Mouse (Mus musculus): ENCODE measurements around the gene Gabrb3. TPM values are rescaled to one million over a fixed set of nuclear protein-coding genes. Genes with fewer than 3 reads are reported as not detected.

The Gabrb3 gene
- polyA plus RNA-seq, 1 experiment = not detected

- H3K27me3 ChIP-seq (replicated peaks) = no peaks in the 10 kb centered on the region
- H3K9me3 ChIP-seq = peaks cover 12% of the 10 kb centered on the region; the same call in 1 of the 2 replicates
- H3K4me3 ChIP-seq (replicated peaks) = peak overlapping the region; percentile 31
- H3K36me3 ChIP-seq (replicated peaks; ENCODE audit: low read length) = no peaks in the 10 kb centered on the region
- TF ChIP-seq GATA1 (IDR thresholded peaks at IDR 0.05; ENCODE audit: borderline replicate concordance, low read length) (no peak), FLI1 (IDR thresholded peaks at IDR 0.05; ENCODE audit: low read length) (no peak)
- no peaks in the 10 kb centered on the region for H3K4me1 ChIP-seq
Measured at GRCm38 (mm10) chr7:57677352-57677751, 257.9 kb downstream of the Gabrb3 start.

DNA sequence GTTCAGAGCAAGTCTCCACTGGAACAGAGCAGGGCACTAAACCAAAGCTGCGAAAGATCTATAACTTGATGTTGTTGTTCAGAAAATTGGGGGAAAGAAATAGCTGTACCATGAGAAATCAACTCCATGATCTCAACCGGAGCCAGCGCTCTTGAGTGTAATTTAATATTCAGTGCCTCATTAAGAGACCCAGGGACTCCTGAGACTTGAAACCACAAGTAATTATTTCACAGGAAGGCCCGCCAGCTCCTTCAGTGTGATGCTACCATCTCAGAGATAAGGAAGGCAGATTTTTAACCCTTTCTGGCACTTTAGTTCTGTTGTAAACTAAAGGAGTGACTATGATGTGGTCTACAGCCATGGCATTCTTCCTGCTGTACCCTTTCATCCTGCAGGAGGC, 270.3 kb downstream of the Gabrb3 start:
- TF ChIP-seq GATA1 (IDR thresholded peaks at IDR 0.05; ENCODE audit: borderline replicate concordance, low read length) (no peak), FLI1 (IDR thresholded peaks at IDR 0.05; ENCODE audit: low read length) (no peak)
- Histone ChIP-seq H3K36me3 (replicated peaks; ENCODE audit: low read length) (no peaks in the 10 kb centered on the region), H3K4me1 (no peaks in the 10 kb centered on the region), H3K4me3 (replicated peaks) (no peak overlapping the region), H3K9me3 (peaks cover under 1% of the 10 kb centered on the region; the same call in 1 of the 2 replicates), H3K27me3 (replicated peaks) (no peaks in the 10 kb centered on the region)

- no peaks in the 10 kb centered on the region for H3K36me3 ChIP-seq (replicated peaks; ENCODE audit: low read length)
- no peaks in the 10 kb centered on the region for H3K4me1 ChIP-seq
- peaks cover 8% of the 10 kb centered on the region; the same call in 1 of the 2 replicates for H3K9me3 ChIP-seq
- TF ChIP-seq FLI1 (IDR thresholded peaks at IDR 0.05; ENCODE audit: low read length) = no peak
- no peak for TF ChIP-seq GATA1 (IDR thresholded peaks at IDR 0.05; ENCODE audit: borderline replicate concordance, low read length)
- H3K4me3 ChIP-seq (replicated peaks) = no peak overlapping the region
- H3K27me3 ChIP-seq (replicated peaks) = no peaks in the 10 kb centered on the region
Measured at GRCm38 (mm10) chr7:57700370-57700769, 280.9 kb downstream of the Gabrb3 start.

GRCm38 (mm10) chr7:57701046-57701445, 281.6 kb downstream of the Gabrb3 start:
- Histone ChIP-seq H3K4me1 (no peaks in the 10 kb centered on the region), H3K9me3 (peaks cover 8% of the 10 kb centered on the region; the same call in 1 of the 2 replicates), H3K36me3 (replicated peaks; ENCODE audit: low read length) (no peaks in the 10 kb centered on the region), H3K27me3 (replicated peaks) (no peaks in the 10 kb centered on the region), H3K4me3 (replicated peaks) (no peak overlapping the region)
- TF ChIP-seq FLI1 (IDR thresholded peaks at IDR 0.05; ENCODE audit: low read length) = no peak
- no peak for TF ChIP-seq GATA1 (IDR thresholded peaks at IDR 0.05; ENCODE audit: borderline replicate concordance, low read length)

GRCm38 (mm10) chr7:57703580-57703979, 284.1 kb downstream of the Gabrb3 start:
- H3K27me3 ChIP-seq (replicated peaks) = no peaks in the 10 kb centered on the region
- TF ChIP-seq FLI1 (IDR thresholded peaks at IDR 0.05; ENCODE audit: low read length) (no peak), GATA1 (IDR thresholded peaks at IDR 0.05; ENCODE audit: borderline replicate concordance, low read length) (no peak)
- H3K36me3 ChIP-seq (replicated peaks; ENCODE audit: low read length) = no peaks in the 10 kb centered on the region
- no peak overlapping the region for H3K4me3 ChIP-seq (replicated peaks)
- H3K4me1 ChIP-seq = no peaks in the 10 kb centered on the region
- peaks cover 12% of the 10 kb centered on the region for H3K9me3 ChIP-seq

- Histone ChIP-seq H3K27me3 (replicated peaks) (no peaks in the 10 kb centered on the region), H3K4me1 (no peaks in the 10 kb centered on the region), H3K4me3 (replicated peaks) (no peak overlapping the region), H3K9me3 (peaks cover 8% of the 10 kb centered on the region; the same call in 1 of the 2 replicates), H3K36me3 (replicated peaks; ENCODE audit: low read length) (no peaks in the 10 kb centered on the region)
- no peak for TF ChIP-seq GATA1 (IDR thresholded peaks at IDR 0.05; ENCODE audit: borderline replicate concordance, low read length)
Measured at GRCm38 (mm10) chr7:57706092-57706491, 286.6 kb downstream of the Gabrb3 start.

DNA sequence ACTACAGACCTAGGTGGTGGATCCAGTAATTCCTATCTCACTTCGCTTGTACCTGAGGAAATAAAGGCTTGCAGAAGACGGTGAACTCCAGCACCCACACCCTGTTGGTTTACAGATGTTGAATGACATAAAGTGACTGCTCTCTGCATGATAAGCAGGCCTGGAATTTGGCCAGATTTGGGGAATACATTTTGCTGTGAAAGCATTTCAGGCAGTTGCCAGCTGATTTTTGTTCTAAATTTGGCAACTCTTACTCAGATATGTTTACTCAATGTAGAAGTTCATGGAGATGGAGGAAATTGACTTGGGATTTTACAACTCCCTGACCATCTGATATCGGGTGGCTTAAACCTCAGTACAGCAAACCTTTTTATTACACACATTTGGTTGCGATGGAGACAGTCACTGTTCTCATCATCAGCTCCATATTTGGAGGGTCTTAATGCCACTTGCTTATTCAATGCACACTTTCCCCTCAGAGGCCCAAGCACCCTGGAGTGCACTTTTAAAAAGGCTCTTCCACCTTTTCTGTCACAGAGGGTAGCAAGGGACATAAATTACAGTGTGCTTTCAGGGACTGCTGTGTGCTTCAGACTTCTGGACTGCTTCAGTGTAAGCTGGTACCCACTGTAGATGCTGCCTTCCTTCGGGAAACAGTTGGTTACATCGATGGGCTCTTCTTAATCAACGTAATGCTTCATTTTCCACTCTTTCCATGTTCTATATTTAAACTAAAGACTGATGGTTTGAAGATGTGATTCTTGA, 287.7 kb downstream of the Gabrb3 start:
- Histone ChIP-seq H3K36me3 (replicated peaks; ENCODE audit: low read length) (no peaks in the 10 kb centered on the region), H3K4me1 (no peaks in the 10 kb centered on the region), H3K27me3 (replicated peaks) (no peaks in the 10 kb centered on the region), H3K4me3 (replicated peaks) (no peak overlapping the region), H3K9me3 (peaks cover 3% of the 10 kb centered on the region; the same call in 1 of the 2 replicates)
- TF ChIP-seq GATA1 (IDR thresholded peaks at IDR 0.05; ENCODE audit: borderline replicate concordance, low read length) (no peak), FLI1 (IDR thresholded peaks at IDR 0.05; ENCODE audit: low read length) (no peak)

GRCm38 (mm10) chr7:57711709-57712108, 292.2 kb downstream of the Gabrb3 start:
- peaks cover 3% of the 10 kb centered on the region; the same call in 1 of the 2 replicates for H3K9me3 ChIP-seq
- no peaks in the 10 kb centered on the region for H3K4me1 ChIP-seq
- no peaks in the 10 kb centered on the region for H3K27me3 ChIP-seq (replicated peaks)
- no peak for TF ChIP-seq FLI1 (IDR thresholded peaks at IDR 0.05; ENCODE audit: low read length)
- TF ChIP-seq GATA1 (IDR thresholded peaks at IDR 0.05; ENCODE audit: borderline replicate concordance, low read length) = no peak
- H3K36me3 ChIP-seq (replicated peaks; ENCODE audit: low read length) = no peaks in the 10 kb centered on the region
- H3K4me3 ChIP-seq (replicated peaks) = no peak overlapping the region

GRCm38 (mm10) chr7:57746836-57747235, 327.3 kb downstream of the Gabrb3 start:
- TF ChIP-seq GATA1 (IDR thresholded peaks at IDR 0.05; ENCODE audit: borderline replicate concordance, low read length) (no peak), FLI1 (IDR thresholded peaks at IDR 0.05; ENCODE audit: low read length) (no peak)
- Histone ChIP-seq H3K4me1 (no peaks in the 10 kb centered on the region), H3K27me3 (replicated peaks) (no peaks in the 10 kb centered on the region), H3K36me3 (replicated peaks; ENCODE audit: low read length) (no peaks in the 10 kb centered on the region), H3K9me3 (no peaks in the 10 kb centered on the region), H3K4me3 (replicated peaks) (no peak overlapping the region)

- H3K4me1 ChIP-seq = no peaks in the 10 kb centered on the region
- H3K36me3 ChIP-seq (replicated peaks; ENCODE audit: low read length) = no peaks in the 10 kb centered on the region
- H3K4me3 ChIP-seq (replicated peaks) = no peak overlapping the region
- peaks cover 16% of the 10 kb centered on the region; the same call in 1 of the 2 replicates for H3K9me3 ChIP-seq
- H3K27me3 ChIP-seq (replicated peaks) = no peaks in the 10 kb centered on the region
- TF ChIP-seq GATA1 (IDR thresholded peaks at IDR 0.05; ENCODE audit: borderline replicate concordance, low read length) = no peak
- TF ChIP-seq FLI1 (IDR thresholded peaks at IDR 0.05; ENCODE audit: low read length) = no peak
Measured at GRCm38 (mm10) chr7:57760466-57760865, 341.0 kb downstream of the Gabrb3 start.

Measured in megakaryocyte, embryonic 14.5 days (primary cell).